Mouse (Mus musculus) lung, adult 18-20 months (tissue): ENCODE measurements around the gene Hesx1.
A peak's percentile ranks its signal among the peaks of the same experiment; 100 is the strongest.
"Not testable (repeated sequence)": the region's sequence is repeated elsewhere in the genome, so short reads cannot be mapped to it uniquely, and the experiment has no call there.

ENCODE experiments used
- DNase-seq, 2 experiments: peaks; one replicate each; pipeline ENCODE4 v3.0.0; 2022; ENCODE audit warnings: mixed read lengths in 2 of 2

Gene Hesx1

GRCm38 (mm10) chr14:26994211-26994741 is at the start of gene Hesx1:
Gene Hesx1 (plus strand): TSS chr14:26994416.
- DNase-seq = peak; percentile 26 to 33

GRCm38 (mm10) chr14:26956139-26956538 is 38.1 kb upstream of the Hesx1 start:
- DNase-seq = not testable (repeated sequence)

GRCm38 (mm10) chr14:26960518-26960917 is 33.7 kb upstream of the Hesx1 start:
- no peak for DNase-seq

- no peak for DNase-seq
Measured at GRCm38 (mm10) chr14:26969164-26969563, 25.1 kb upstream of the Hesx1 start.

GRCm38 (mm10) chr14:26969856-26970407 is 24.3 kb upstream of the Hesx1 start:
- peak; percentile 53 to 56 for DNase-seq

GRCm38 (mm10) chr14:26970439-26970932 is 23.7 kb upstream of the Hesx1 start:
- DNase-seq = peak; percentile 95

- no peak for DNase-seq
Measured at GRCm38 (mm10) chr14:26971106-26971789, 23.0 kb upstream of the Hesx1 start, which contains the start of gene Appl1. Gene Appl1 (minus strand): TSS chr14:26971232.

GRCm38 (mm10) chr14:26973089-26973488 is 21.1 kb upstream of the Hesx1 start:
- DNase-seq = no peak

GRCm38 (mm10) chr14:26975490-26975889 is 18.7 kb upstream of the Hesx1 start:
- DNase-seq = no peak

GRCm38 (mm10) chr14:26976212-26976611 is 18.0 kb upstream of the Hesx1 start:
- no peak for DNase-seq

- DNase-seq = no peak
Measured at GRCm38 (mm10) chr14:26977500-26977899, 16.7 kb upstream of the Hesx1 start.

- no peak for DNase-seq
Measured at GRCm38 (mm10) chr14:26979808-26980207, 14.4 kb upstream of the Hesx1 start.

- no peak for DNase-seq
Measured at GRCm38 (mm10) chr14:26981021-26981420, 13.2 kb upstream of the Hesx1 start.

GRCm38 (mm10) chr14:26981494-26982149 is 12.6 kb upstream of the Hesx1 start:
- no peak for DNase-seq

GRCm38 (mm10) chr14:26982150-26982530 is 12.1 kb upstream of the Hesx1 start:
- DNase-seq = no peak

GRCm38 (mm10) chr14:26988694-26989093 is 5.5 kb upstream of the Hesx1 start:
- no peak for DNase-seq

GRCm38 (mm10) chr14:26991622-26992021 is 2.6 kb upstream of the Hesx1 start:
- DNase-seq = no peak

- no peak for DNase-seq
Measured at GRCm38 (mm10) chr14:26993427-26993826, 789 bp upstream of the Hesx1 start.

- no peak for DNase-seq
Measured at GRCm38 (mm10) chr14:26996257-26996656, 2.0 kb downstream of the Hesx1 start.

GRCm38 (mm10) chr14:27000386-27000785 is 6.2 kb downstream of the Hesx1 start:
- DNase-seq = no peak

GRCm38 (mm10) chr14:27004906-27005305 is 10.7 kb downstream of the Hesx1 start:
- DNase-seq = peak in 1 of 2 experiments; percentile 6

- DNase-seq = no peak
Measured at GRCm38 (mm10) chr14:27005937-27006336, 11.7 kb downstream of the Hesx1 start.

- DNase-seq = no peak
Measured at GRCm38 (mm10) chr14:27011561-27011960, 17.3 kb downstream of the Hesx1 start.

GRCm38 (mm10) chr14:27013658-27014057 is 19.4 kb downstream of the Hesx1 start:
- DNase-seq = peak in 1 of 2 experiments; percentile 23
